Mouse (Mus musculus): ENCODE measurements around the gene Sapcd1.

DNA sequence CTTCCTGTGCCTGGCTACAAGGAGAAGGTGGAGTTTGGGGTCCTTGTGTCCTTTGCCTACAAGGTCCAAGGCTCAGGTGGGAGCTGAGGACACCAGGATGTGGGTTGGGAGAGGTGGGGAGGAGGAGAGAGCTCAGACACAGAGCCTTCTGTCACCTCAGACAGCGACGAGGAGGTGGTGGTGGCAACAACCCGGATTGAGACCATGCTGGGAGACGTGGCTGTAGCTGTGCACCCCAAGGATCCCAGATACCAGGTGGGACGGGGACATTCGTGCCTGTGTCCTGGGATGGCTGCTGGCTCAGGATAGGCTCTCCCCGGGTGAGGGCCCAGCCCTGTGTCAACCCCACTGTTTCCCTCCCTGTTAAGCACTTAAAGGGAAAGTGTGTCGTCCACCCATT, 16.4 kb downstream of the Sapcd1 start:
- no peak for TF ChIP-seq E2F4 (IDR thresholded peaks at IDR 0.05; ENCODE audit: insufficient read depth)
- no peak for TF ChIP-seq MYOD1 (IDR thresholded peaks at IDR 0.05; ENCODE audit: control insufficient read depth in 1 of 3, insufficient read length in 2 of 3, low read depth in 2 of 3)
- TF ChIP-seq MAX (IDR thresholded peaks at IDR 0.05; ENCODE audit: low read depth): no peak
- TF ChIP-seq TCF12 (IDR thresholded peaks at IDR 0.05; ENCODE audit: insufficient read depth, poor library complexity, severe bottlenecking): no peak
- TF ChIP-seq POLR2A (IDR thresholded peaks at IDR 0.05; ENCODE audit: insufficient read length, low read depth): peak; percentile 28
- no peak for TF ChIP-seq USF1 (IDR thresholded peaks at IDR 0.05; ENCODE audit: low read depth)
- TF ChIP-seq POLR2AphosphoS2 (IDR thresholded peaks at IDR 0.05; ENCODE audit: insufficient read length, low read depth): no peak

Data from myocyte (in vitro differentiated cells).